Mouse (Mus musculus) lung, postnatal 0 days (tissue): Measurements from ENCODE around the gene Adcy2.

Source experiments
- CTCF ChIP-seq: IDR thresholded peaks from 2 replicates; pipeline ENCODE4 v1.5.1; 2016; ENCODE audit warnings: antibody characterized with exemption, mild to moderate bottlenecking
- EP300 ChIP-seq: IDR thresholded peaks from 2 replicates; pipeline ENCODE4 v1.6.1; 2016; ENCODE audit warnings: antibody characterized with exemption, mild to moderate bottlenecking, control low read depth

DNA sequence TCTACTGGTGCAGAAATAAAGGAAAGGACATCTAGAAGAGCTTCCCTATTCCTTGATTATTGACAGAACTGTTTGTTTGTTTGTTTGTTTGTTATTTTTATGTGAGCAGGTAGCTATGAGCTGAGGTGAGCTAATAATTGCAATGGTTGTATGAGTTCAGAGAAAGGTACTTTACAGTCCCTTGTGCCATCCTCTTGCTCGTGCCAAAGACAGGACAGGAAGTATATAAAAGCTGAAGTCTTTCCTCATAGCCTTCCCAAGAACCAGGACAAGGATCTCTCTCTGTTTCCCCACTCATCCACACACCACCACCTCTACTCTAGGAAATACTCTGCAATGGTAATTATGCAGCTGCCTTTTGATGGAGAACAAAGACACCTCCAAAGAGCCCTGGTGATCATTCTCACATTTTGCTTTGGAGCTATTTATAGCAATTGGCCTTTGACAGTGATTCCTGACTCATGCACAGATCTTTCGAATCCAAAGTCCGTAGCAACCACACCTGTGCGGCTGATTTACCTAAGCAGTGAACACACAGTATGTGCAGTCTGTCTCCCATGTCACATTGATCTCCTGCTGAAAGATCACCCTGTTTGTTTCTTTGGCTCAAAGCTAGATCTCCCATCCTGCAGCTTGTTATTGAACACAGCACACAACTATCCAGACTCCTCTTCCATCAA, 29.9 kb upstream of the Adcy2 start:
- no peak for TF ChIP-seq EP300
- no peak for TF ChIP-seq CTCF
